Comparison of ENCODE assay signal across 8 mouse cellular contexts in genomic region chr2:118547541-118548016, GRCm38 (mm10). TPM values are rescaled to one million over a fixed set of nuclear protein-coding genes. Genes with fewer than 3 reads are reported as not detected.
DNase-seq lines count a peak whose midpoint lies in the region; ATAC-seq and TF ChIP-seq lines count a peak whose summit lies in the region.

No protein-coding gene starts in this region.

- H3K27ac ChIP-seq in spleen, adult 2 months (ENCODE audit: insufficient read depth, low read length) = peak overlapping the region; percentile 45
- H3K27ac ChIP-seq in embryonic facial prominence, embryonic 13.5 days = peak overlapping the region; percentile 48; the same call in 1 of the 2 replicates
- H3K27ac ChIP-seq in hindbrain, embryonic 12.5 days = no peak overlapping the region

- H3K4me2 ChIP-seq in embryonic facial prominence, embryonic 13.5 days = peak overlapping the region; percentile 91
- H3K4me2 ChIP-seq in hindbrain, embryonic 12.5 days (replicated peaks) = peak overlapping the region; percentile 90
- H3K4me2 ChIP-seq in myocyte (ENCODE audit: low read depth) = peak overlapping the region; percentile 92

- H3K36me3 ChIP-seq in spleen, adult 2 months (ENCODE audit: control insufficient read depth, insufficient read depth, low read length) = no peaks in the 10 kb centered on the region
- H3K36me3 ChIP-seq in embryonic facial prominence, embryonic 13.5 days = no peaks in the 10 kb centered on the region
- no peaks in the 10 kb centered on the region for H3K36me3 ChIP-seq in hindbrain, embryonic 12.5 days
- no peaks in the 10 kb centered on the region for H3K36me3 ChIP-seq in myocyte (ENCODE audit: control insufficient read depth, insufficient read depth)

- no peak for TF ChIP-seq CTCF in spleen, adult 2 months (IDR thresholded peaks at IDR 0.05; ENCODE audit: extremely low read depth, insufficient read depth, insufficient read length, insufficient replicate concordance)

- H3ac ChIP-seq in myocyte (ENCODE audit: control insufficient read depth, insufficient read length) = no peak overlapping the region

- no peaks in the 10 kb centered on the region for H3K27me3 ChIP-seq in spleen, adult 2 months (ENCODE audit: control insufficient read depth, insufficient read depth, low read length)
- H3K27me3 ChIP-seq in embryonic facial prominence, embryonic 13.5 days = no peaks in the 10 kb centered on the region
- H3K27me3 ChIP-seq in hindbrain, embryonic 12.5 days = peaks cover 7% of the 10 kb centered on the region
- no peaks in the 10 kb centered on the region for H3K27me3 ChIP-seq in myocyte (ENCODE audit: control insufficient read depth, insufficient read depth, insufficient read length)

- TF ChIP-seq POLR2A in spleen, adult 2 months (IDR thresholded peaks at IDR 0.05; ENCODE audit: low read depth, low read length) = no peak
- no peak for TF ChIP-seq POLR2A in myocyte (IDR thresholded peaks at IDR 0.05; ENCODE audit: insufficient read length, low read depth)

- ATAC-seq in embryonic facial prominence, embryonic 13.5 days (ENCODE audit: insufficient number of reproducible peaks, insufficient read depth, low FRiP score, low TSS enrichment, low read depth) = no peak
- ATAC-seq in hindbrain, embryonic 12.5 days (ENCODE audit: low FRiP score) = no peak

- intact Hi-C loops in left cerebral cortex, postnatal 25 days (cut with DNase I) = loop anchor here (5.0 kb wide), 2 partner anchors 50 to 60 kb away; partner anchors contain the start of gene Bub1b

- H3K9ac ChIP-seq in embryonic facial prominence, embryonic 13.5 days = peak overlapping the region; percentile 86
- H3K9ac ChIP-seq in hindbrain, embryonic 12.5 days = no peak overlapping the region

- no peaks in the 10 kb centered on the region for H3K9me3 ChIP-seq in embryonic facial prominence, embryonic 13.5 days
- H3K9me3 ChIP-seq in hindbrain, embryonic 12.5 days (replicated peaks) = no peaks in the 10 kb centered on the region

- 21% methylated on average over 9 of the region's 9 CpGs for WGBS in spleen, adult 2 months
- 9% methylated on average over 9 of the region's 9 CpGs for WGBS in embryonic facial prominence, embryonic 13.5 days
- WGBS in hindbrain, embryonic 12.5 days = 12% methylated on average over 9 of the region's 9 CpGs

- no peaks in the 10 kb centered on the region for H3K79me2 ChIP-seq in myocyte (ENCODE audit: control insufficient read depth, insufficient read depth)

- peak in 1 of 2 experiments; percentile 50 for DNase-seq in spleen, adult 2 months (ENCODE audit: low read depth in 1 of 2, low spot score in 2 of 2)
- DNase-seq in spleen, postnatal 14 days (ENCODE audit: low spot score in 2 of 2) = no peak
- DNase-seq in liver = peak; percentile 33
- no peak for DNase-seq in ovary, postnatal 14 days (ENCODE audit: low spot score)
- no peak for DNase-seq in left cerebral cortex, postnatal 25 days (ENCODE audit: low spot score in 2 of 2)

- H3K4me3 ChIP-seq in spleen, adult 2 months (ENCODE audit: extremely low read depth, insufficient read depth, insufficient read length) = peak overlapping the region; percentile 19; the same call in 1 of the 2 replicates
- H3K4me3 ChIP-seq in embryonic facial prominence, embryonic 13.5 days = peak overlapping the region; percentile 88
- peak overlapping the region; percentile 89 for H3K4me3 ChIP-seq in hindbrain, embryonic 12.5 days
- no peak overlapping the region for H3K4me3 ChIP-seq in myocyte

- H3K4me1 ChIP-seq in spleen, adult 2 months (ENCODE audit: control insufficient read depth, insufficient read depth, insufficient read length) = peaks cover 47% of the 10 kb centered on the region
- peaks cover 69% of the 10 kb centered on the region for H3K4me1 ChIP-seq in embryonic facial prominence, embryonic 13.5 days
- peaks cover 64% of the 10 kb centered on the region for H3K4me1 ChIP-seq in hindbrain, embryonic 12.5 days

TF ChIP-seq in myocyte, 11 proteins besides CTCF, POLR2A, EP300 and RAD21:
- TF ChIP-seq POLR2AphosphoS2 (IDR thresholded peaks at IDR 0.05; ENCODE audit: insufficient read length, low read depth) (no peak), MAX (IDR thresholded peaks at IDR 0.05; ENCODE audit: low read depth) (no peak), TCF12 (IDR thresholded peaks at IDR 0.05; ENCODE audit: insufficient read depth, poor library complexity, severe bottlenecking) (peak; percentile 58), SRF (IDR thresholded peaks at IDR 0.05; ENCODE audit: control insufficient read depth, insufficient read length, low read depth) (no peak), MYOD1 (IDR thresholded peaks at IDR 0.05; ENCODE audit: control insufficient read depth in 1 of 3, insufficient read length in 2 of 3, low read depth in 2 of 3) (peak in 2 of 3 experiments; percentile 54 to 84), USF1 (IDR thresholded peaks at IDR 0.05; ENCODE audit: low read depth) (no peak), REST (IDR thresholded peaks at IDR 0.05; ENCODE audit: insufficient read depth, insufficient read length) (no peak), E2F4 (IDR thresholded peaks at IDR 0.05; ENCODE audit: insufficient read depth) (no peak), CEBPB (IDR thresholded peaks at IDR 0.05; ENCODE audit: insufficient read depth, poor library complexity, severe bottlenecking) (peak; percentile 87), MYOG (IDR thresholded peaks at IDR 0.05; ENCODE audit: control insufficient read depth in 1 of 3, insufficient read depth in 1 of 3, insufficient read length in 2 of 3, low read depth in 2 of 3) (peak; percentile 11 to 91 (median 63)), TCF3 (IDR thresholded peaks at IDR 0.05; ENCODE audit: insufficient read length, low read depth) (no peak)
TF ChIP-seq in myocyte: peak in this region for 4.

RNA-seq across cellular contexts. Expression of gene Bmf, which starts 1.9 kb away (rescaled TPM):
- 24.8 and 32.4 TPM in 2 replicates for polyA plus RNA-seq in spleen, adult 2 months (2012; rRNA removed)
- polyA plus RNA-seq in embryonic facial prominence, embryonic 13.5 days (2015; fragmentation: Nextera tagmentation; extraction: Ambion mirVana) = 4.1 and 4.3 TPM in 2 replicates
- 5.4 and 6.2 TPM in 2 replicates for polyA plus RNA-seq in hindbrain, embryonic 12.5 days (2016; fragmentation: Nextera tagmentation; extraction: Ambion mirVana)
- 4.8 TPM for polyA plus RNA-seq in myocyte (2012; fragmentation: generic; extraction: Trizol)
- total RNA-seq in left cerebral cortex, postnatal 25 days (2021) = 1 to 10 TPM; 2.3 to 4.1 TPM

RNA-seq across cellular contexts. Expression of gene Bub1b, which starts 50.4 kb away (rescaled TPM):
- polyA plus RNA-seq in spleen, adult 2 months (2012; rRNA removed) = 5.0 and 5.7 TPM in 2 replicates
- 78.0 and 79.2 TPM in 2 replicates for polyA plus RNA-seq in embryonic facial prominence, embryonic 13.5 days (2015; fragmentation: Nextera tagmentation; extraction: Ambion mirVana)
- 63.2 and 65.8 TPM in 2 replicates for polyA plus RNA-seq in hindbrain, embryonic 12.5 days (2016; fragmentation: Nextera tagmentation; extraction: Ambion mirVana)
- 25.6 TPM for polyA plus RNA-seq in myocyte (2012; fragmentation: generic; extraction: Trizol)
- 1 to 10 TPM; 1.1 to 1.2 TPM for total RNA-seq in left cerebral cortex, postnatal 25 days (2021)
